Mouse (Mus musculus): ENCODE measurements around the gene Hmgn3. TPM values are rescaled to one million over a fixed set of nuclear protein-coding genes. Genes with fewer than 3 reads are reported as not detected.
"Not testable (repeated sequence)": the region's sequence is repeated elsewhere in the genome, so short reads cannot be mapped to it uniquely, and the experiment has no call there.

Hmgn3 gene
- 213 and 220 TPM in 2 replicates for polyA plus RNA-seq (2016; fragmentation: Nextera tagmentation; extraction: Ambion mirVana)

- Histone ChIP-seq H3K27me3 (no peaks in the 10 kb centered on the region), H3K9me3 (no peaks in the 10 kb centered on the region), H3K4me3 (replicated peaks) (peak within 1 kb of the TSS; percentile 63), H3K4me1 (peaks cover 12% of the 10 kb centered on the region), H3K4me2 (peak within 1 kb of the TSS; percentile 95), H3K9ac (peak within 1 kb of the TSS; percentile 72), H3K36me3 (replicated peaks) (no peaks in the 10 kb centered on the region), H3K27ac (peak within 1 kb of the TSS; percentile 73)
- 8% methylated on average over 28 of the region's 28 CpGs for WGBS
- peak; percentile 98 for ATAC-seq (ENCODE audit: low FRiP score)
These were observed at the start of gene Hmgn3 for GRCm38 (mm10) chr9:83146446-83147188. Hmgn3 (minus strand) TSS chr9:83146685.

- Histone ChIP-seq H3K4me1 (no peaks in the 10 kb centered on the region), H3K9ac (no peak overlapping the region), H3K9me3 (no peaks in the 10 kb centered on the region), H3K27ac (no peak overlapping the region), H3K4me3 (replicated peaks) (no peak overlapping the region), H3K27me3 (no peaks in the 10 kb centered on the region), H3K4me2 (no peak overlapping the region), H3K36me3 (replicated peaks) (no peaks in the 10 kb centered on the region)
- no peak for ATAC-seq (ENCODE audit: low FRiP score)
- 82% methylated on average over 10 of the region's 10 CpGs for WGBS
These were observed 49.3 kb upstream of the Hmgn3 start for GRCm38 (mm10) chr9:83195765-83196164.

- H3K9ac ChIP-seq, result no peak overlapping the region
- H3K4me3 ChIP-seq (replicated peaks), result no peak overlapping the region
- H3K27me3 ChIP-seq, result no peaks in the 10 kb centered on the region
- no peaks in the 10 kb centered on the region for H3K4me1 ChIP-seq
- no peaks in the 10 kb centered on the region for H3K9me3 ChIP-seq
- H3K27ac ChIP-seq, result no peak overlapping the region
- 60% methylated on average over 6 of the region's 6 CpGs for WGBS
- no peaks in the 10 kb centered on the region for H3K36me3 ChIP-seq (replicated peaks)
- H3K4me2 ChIP-seq, result no peak overlapping the region
- ATAC-seq (ENCODE audit: low FRiP score), result peak; percentile 41; the same call in 1 of the 2 replicates
These were observed 48.5 kb upstream of the Hmgn3 start for GRCm38 (mm10) chr9:83195007-83195406.

GRCm38 (mm10) chr9:83187752-83188151 lies 41.3 kb upstream of the Hmgn3 start:
- Histone ChIP-seq H3K4me1 (no peaks in the 10 kb centered on the region), H3K4me2 (no peak overlapping the region), H3K36me3 (replicated peaks) (no peaks in the 10 kb centered on the region), H3K27me3 (no peaks in the 10 kb centered on the region), H3K4me3 (replicated peaks) (no peak overlapping the region), H3K27ac (no peak overlapping the region), H3K9ac (no peak overlapping the region), H3K9me3 (no peaks in the 10 kb centered on the region)
- ATAC-seq (ENCODE audit: low FRiP score), result no peak
- 86% methylated on average over 2 of the region's 2 CpGs for WGBS

GRCm38 (mm10) chr9:83145591-83146445 lies 667 bp downstream of the Hmgn3 start:
- H3K27ac ChIP-seq, result peak overlapping the region; percentile 73
- no peaks in the 10 kb centered on the region for H3K27me3 ChIP-seq
- peak overlapping the region; percentile 72 for H3K9ac ChIP-seq
- H3K36me3 ChIP-seq (replicated peaks), result no peaks in the 10 kb centered on the region
- WGBS, result 4% methylated on average over 53 of the region's 53 CpGs
- ATAC-seq (ENCODE audit: low FRiP score), result peak; percentile 89
- peak overlapping the region; percentile 95 for H3K4me2 ChIP-seq
- no peaks in the 10 kb centered on the region for H3K9me3 ChIP-seq
- peaks cover 12% of the 10 kb centered on the region for H3K4me1 ChIP-seq
- peak overlapping the region; percentile 63 for H3K4me3 ChIP-seq (replicated peaks)

- Histone ChIP-seq H3K9ac (no peak overlapping the region), H3K27me3 (no peaks in the 10 kb centered on the region), H3K4me1 (peaks cover 6% of the 10 kb centered on the region; the same call in 1 of the 2 replicates), H3K36me3 (replicated peaks) (no peaks in the 10 kb centered on the region), H3K4me3 (replicated peaks) (no peak overlapping the region), H3K4me2 (no peak overlapping the region), H3K27ac (no peak overlapping the region), H3K9me3 (no peaks in the 10 kb centered on the region)
- 88% methylated on average over 4 of the region's 4 CpGs for WGBS
- no peak for ATAC-seq (ENCODE audit: low FRiP score)
These were observed 16.7 kb downstream of the Hmgn3 start for GRCm38 (mm10) chr9:83129831-83130230.

- Histone ChIP-seq H3K36me3 (replicated peaks) (0 out of 2 replicates have a peak, but pooled peaks cover 2% of the 10 kb centered on the region), H3K4me3 (replicated peaks) (no peak overlapping the region), H3K4me1 (peaks cover 6% of the 10 kb centered on the region; the same call in 1 of the 2 replicates), H3K27ac (no peak overlapping the region), H3K4me2 (no peak overlapping the region), H3K9ac (no peak overlapping the region), H3K9me3 (no peaks in the 10 kb centered on the region), H3K27me3 (no peaks in the 10 kb centered on the region)
- 66% methylated on average over 7 of the region's 7 CpGs for WGBS
- ATAC-seq (ENCODE audit: low FRiP score), result no peak
These were observed 18.6 kb downstream of the Hmgn3 start for GRCm38 (mm10) chr9:83127840-83128239.

GRCm38 (mm10) chr9:83126482-83126881 lies 20.0 kb downstream of the Hmgn3 start:
- not testable (repeated sequence) for H3K27me3 ChIP-seq; H3K4me1 ChIP-seq; ATAC-seq (ENCODE audit: low FRiP score); H3K36me3 ChIP-seq (replicated peaks); H3K27ac ChIP-seq; H3K9ac ChIP-seq; H3K4me3 ChIP-seq (replicated peaks); H3K9me3 ChIP-seq; H3K4me2 ChIP-seq
- 92% methylated on average over 6 of the region's 6 CpGs for WGBS

GRCm38 (mm10) chr9:83119211-83119610 lies 27.3 kb downstream of the Hmgn3 start:
- WGBS, result 93% methylated on average over 2 of the region's 2 CpGs
- H3K27me3 ChIP-seq, result no peaks in the 10 kb centered on the region
- H3K4me3 ChIP-seq (replicated peaks), result no peak overlapping the region
- H3K27ac ChIP-seq, result no peak overlapping the region
- no peak overlapping the region for H3K9ac ChIP-seq
- no peak overlapping the region for H3K4me2 ChIP-seq
- ATAC-seq (ENCODE audit: low FRiP score), result no peak
- no peaks in the 10 kb centered on the region for H3K9me3 ChIP-seq
- H3K36me3 ChIP-seq (replicated peaks), result 0 out of 2 replicates have a peak, but pooled peaks cover 3% of the 10 kb centered on the region
- H3K4me1 ChIP-seq, result no peaks in the 10 kb centered on the region

GRCm38 (mm10) chr9:83117486-83117885 lies 29.0 kb downstream of the Hmgn3 start:
- H3K36me3 ChIP-seq (replicated peaks), result no peaks in the 10 kb centered on the region
- no peak overlapping the region for H3K4me2 ChIP-seq
- no peak for ATAC-seq (ENCODE audit: low FRiP score)
- H3K9me3 ChIP-seq, result no peaks in the 10 kb centered on the region
- 89% methylated on average over 7 of the region's 7 CpGs for WGBS
- no peaks in the 10 kb centered on the region for H3K27me3 ChIP-seq
- no peak overlapping the region for H3K27ac ChIP-seq
- no peaks in the 10 kb centered on the region for H3K4me1 ChIP-seq
- H3K9ac ChIP-seq, result no peak overlapping the region
- no peak overlapping the region for H3K4me3 ChIP-seq (replicated peaks)

- Histone ChIP-seq H3K4me2 (no peak overlapping the region), H3K9ac (no peak overlapping the region), H3K4me1 (no peaks in the 10 kb centered on the region), H3K36me3 (replicated peaks) (no peaks in the 10 kb centered on the region), H3K4me3 (replicated peaks) (no peak overlapping the region), H3K27ac (no peak overlapping the region), H3K9me3 (no peaks in the 10 kb centered on the region), H3K27me3 (no peaks in the 10 kb centered on the region)
- ATAC-seq (ENCODE audit: low FRiP score), result no peak
- WGBS, result 97% methylated on average over 15 of the region's 15 CpGs
These were observed 29.6 kb downstream of the Hmgn3 start for GRCm38 (mm10) chr9:83116774-83117474.

- 0 out of 2 replicates have a peak, but pooled peaks cover 4% of the 10 kb centered on the region for H3K36me3 ChIP-seq (replicated peaks)
- no peak overlapping the region for H3K27ac ChIP-seq
- no peaks in the 10 kb centered on the region for H3K4me1 ChIP-seq
- no peaks in the 10 kb centered on the region for H3K9me3 ChIP-seq
- H3K4me2 ChIP-seq, result no peak overlapping the region
- ATAC-seq (ENCODE audit: low FRiP score), result no peak
- H3K4me3 ChIP-seq (replicated peaks), result no peak overlapping the region
- WGBS, result 98% methylated on average over 2 of the region's 2 CpGs
- H3K9ac ChIP-seq, result no peak overlapping the region
- H3K27me3 ChIP-seq, result no peaks in the 10 kb centered on the region
These were observed 30.8 kb downstream of the Hmgn3 start for GRCm38 (mm10) chr9:83115676-83116075.
